ENCODE assay signal across 8 mouse cellular contexts in genomic region chr5:31527707-31528106, GRCm38 (mm10). TPM values are rescaled to one million over a fixed set of nuclear protein-coding genes. Genes with fewer than 3 reads are reported as not detected.
DNase-seq lines count a peak whose midpoint lies in the region; ATAC-seq and TF ChIP-seq lines count a peak whose summit lies in the region.
"Not testable (repeated sequence)": the region's sequence is repeated elsewhere in the genome, so short reads cannot be mapped to it uniquely, and the experiment has no call there.

TSS of gene Supt7l (minus strand) at chr5:31527807.

- not testable (repeated sequence) for H3K27me3 ChIP-seq in MEL (ENCODE audit: control insufficient read depth in 1 of 2, insufficient read depth in 2 of 2, low read length in 2 of 2); embryonic facial prominence, embryonic 12.5 days; hindbrain, embryonic 10.5 days (ENCODE audit: insufficient read depth, poor library complexity, severe bottlenecking); liver, adult 2 months (ENCODE audit: control insufficient read depth, insufficient read depth, low read length); midbrain, embryonic 12.5 days; stomach, postnatal 0 days (ENCODE audit: control insufficient read depth, insufficient read depth, low read length)

- not testable (repeated sequence) for ATAC-seq in embryonic facial prominence, embryonic 12.5 days (ENCODE audit: insufficient number of reproducible peaks, insufficient read depth, low FRiP score, low TSS enrichment); midbrain, embryonic 12.5 days (ENCODE audit: low FRiP score, low read depth); stomach, postnatal 0 days (ENCODE audit: low FRiP score, low TSS enrichment)

- DNase-seq in MEL (ENCODE audit: low read depth, low spot score); gastrocnemius, postnatal 4 days (ENCODE audit: low spot score in 2 of 2); hindbrain, embryonic 10.5 days (ENCODE audit: low spot score); layer of hippocampus, adult 2 months (ENCODE audit: low spot score in 2 of 2); liver, adult 2 months (ENCODE audit: extremely low read depth, low read depth, low spot score); stomach, postnatal 0 days (ENCODE audit: low spot score): not testable (repeated sequence)

- not testable (repeated sequence) for TF ChIP-seq CTCF in MEL (IDR thresholded peaks at IDR 0.05 in 2 of 3, conservative IDR thresholded peaks at IDR 0.05 in 1 of 3; ENCODE audit: control insufficient read depth in 1 of 3, insufficient read depth in 1 of 3, low read depth in 2 of 3, low read length in 3 of 3, poor library complexity in 1 of 3, severe bottlenecking in 1 of 3); layer of hippocampus, adult 2 months (conservative IDR thresholded peaks at IDR 0.05); liver, adult 2 months (IDR thresholded peaks at IDR 0.05; ENCODE audit: low read depth, low read length); stomach, postnatal 0 days (IDR thresholded peaks at IDR 0.05; ENCODE audit: low read depth)

- not testable (repeated sequence) for TF ChIP-seq POLR2A in MEL (IDR thresholded peaks at IDR 0.05; ENCODE audit: control insufficient read depth in 1 of 2, insufficient read depth in 1 of 2, low read depth in 1 of 2, low read length in 2 of 2, poor library complexity in 1 of 2); liver, adult 2 months (IDR thresholded peaks at IDR 0.05; ENCODE audit: extremely low read depth, insufficient read depth, low read length)

- peak within 1 kb of the TSS; percentile 81 to 96 for H3K4me3 ChIP-seq in MEL (ENCODE audit: control insufficient read depth in 1 of 2, insufficient read depth in 1 of 2, low read depth in 2 of 2, low read length in 2 of 2)
- H3K4me3 ChIP-seq in embryonic facial prominence, embryonic 12.5 days, result peak within 1 kb of the TSS; percentile 98
- H3K4me3 ChIP-seq in hindbrain, embryonic 10.5 days, result peak within 1 kb of the TSS; percentile 98
- peak within 1 kb of the TSS; percentile 86 for H3K4me3 ChIP-seq in layer of hippocampus, adult 2 months
- peak within 1 kb of the TSS; percentile 91 for H3K4me3 ChIP-seq in liver, adult 2 months (ENCODE audit: insufficient read depth, low read depth, low read length)
- H3K4me3 ChIP-seq in midbrain, embryonic 12.5 days, result peak within 1 kb of the TSS; percentile 96
- peak within 1 kb of the TSS; percentile 91 for H3K4me3 ChIP-seq in stomach, postnatal 0 days (ENCODE audit: low read depth, low read length)

- TF ChIP-seq EP300 in MEL (IDR thresholded peaks at IDR 0.05; ENCODE audit: low read depth in 1 of 2, low read length in 2 of 2); stomach, postnatal 0 days (optimal IDR thresholded peaks at IDR 0.05): not testable (repeated sequence)

- peaks cover 0 to 11% of the 10 kb centered on the region in 2 experiments; a peak in 3 of 4 replicates for H3K4me1 ChIP-seq in MEL (ENCODE audit: control insufficient read depth in 1 of 2, insufficient read depth in 2 of 2, low read length in 2 of 2)
- H3K4me1 ChIP-seq in embryonic facial prominence, embryonic 12.5 days, result peaks cover 19% of the 10 kb centered on the region
- peaks cover 24% of the 10 kb centered on the region for H3K4me1 ChIP-seq in hindbrain, embryonic 10.5 days (replicated peaks)
- not testable (repeated sequence) for H3K4me1 ChIP-seq in liver, adult 2 months (ENCODE audit: control insufficient read depth, insufficient read depth, low read length); stomach, postnatal 0 days (replicated peaks; ENCODE audit: control insufficient read depth, insufficient read depth)
- H3K4me1 ChIP-seq in midbrain, embryonic 12.5 days, result peaks cover 21% of the 10 kb centered on the region

- H3K36me3 ChIP-seq in MEL (ENCODE audit: control insufficient read depth in 1 of 2, insufficient read depth in 2 of 2, low read length in 2 of 2), result peaks cover 5 to 19% of the 10 kb centered on the region in 2 experiments
- H3K36me3 ChIP-seq in embryonic facial prominence, embryonic 12.5 days, result peaks cover 43% of the 10 kb centered on the region
- peaks cover 45% of the 10 kb centered on the region for H3K36me3 ChIP-seq in hindbrain, embryonic 10.5 days
- H3K36me3 ChIP-seq in liver, adult 2 months (ENCODE audit: control insufficient read depth, insufficient read depth, low read length), result peaks cover 19% of the 10 kb centered on the region
- peaks cover 40% of the 10 kb centered on the region for H3K36me3 ChIP-seq in midbrain, embryonic 12.5 days
- H3K36me3 ChIP-seq in stomach, postnatal 0 days (ENCODE audit: control insufficient read depth, insufficient read depth, low read length), result not testable (repeated sequence)

- TF ChIP-seq RAD21 in MEL (IDR thresholded peaks at IDR 0.05; ENCODE audit: low read depth, low read length), result not testable (repeated sequence)

- 83% methylated on average over 11 of the region's 11 CpGs for WGBS in embryonic facial prominence, embryonic 12.5 days
- WGBS in hindbrain, embryonic 10.5 days, result 80% methylated on average over 11 of the region's 11 CpGs
- 78% methylated on average over 11 of the region's 11 CpGs for WGBS in liver, adult 2 months
- 82% methylated on average over 11 of the region's 11 CpGs for WGBS in midbrain, embryonic 12.5 days
- 77% methylated on average over 11 of the region's 11 CpGs for WGBS in stomach, postnatal 0 days

- peak within 1 kb of the TSS; percentile 84 for H3K9ac ChIP-seq in MEL (ENCODE audit: control insufficient read depth, low read depth, low read length, poor library complexity, severe bottlenecking)
- peak within 1 kb of the TSS; percentile 94 for H3K9ac ChIP-seq in embryonic facial prominence, embryonic 12.5 days
- peak within 1 kb of the TSS; percentile 82 for H3K9ac ChIP-seq in liver, adult 2 months (ENCODE audit: low read depth, low read length)
- peak within 1 kb of the TSS; percentile 86 for H3K9ac ChIP-seq in midbrain, embryonic 12.5 days (replicated peaks)
- peak within 1 kb of the TSS; percentile 91 for H3K9ac ChIP-seq in stomach, postnatal 0 days (ENCODE audit: low read length)

- peak within 1 kb of the TSS; percentile 88 for H3K27ac ChIP-seq in MEL (ENCODE audit: control insufficient read depth, low read depth, low read length)
- peak within 1 kb of the TSS; percentile 80 for H3K27ac ChIP-seq in embryonic facial prominence, embryonic 12.5 days
- peak within 1 kb of the TSS; percentile 97 for H3K27ac ChIP-seq in hindbrain, embryonic 10.5 days
- peak within 1 kb of the TSS; percentile 97 for H3K27ac ChIP-seq in layer of hippocampus, adult 2 months
- peak within 1 kb of the TSS; percentile 85; the same call in 1 of the 2 replicates for H3K27ac ChIP-seq in liver, adult 2 months (replicated peaks; ENCODE audit: insufficient read depth, low read depth, low read length)
- peak within 1 kb of the TSS; percentile 80 for H3K27ac ChIP-seq in midbrain, embryonic 12.5 days (replicated peaks)
- peak within 1 kb of the TSS; percentile 88 for H3K27ac ChIP-seq in stomach, postnatal 0 days (replicated peaks)

- not testable (repeated sequence) for H3K9me3 ChIP-seq in MEL (replicated peaks; ENCODE audit: insufficient read depth, low read length); embryonic facial prominence, embryonic 12.5 days; hindbrain, embryonic 10.5 days; midbrain, embryonic 12.5 days; stomach, postnatal 0 days (ENCODE audit: control insufficient read depth, low read length)

- peaks cover 13% of the 10 kb centered on the region for H3K79me2 ChIP-seq in MEL (ENCODE audit: control insufficient read depth, insufficient read depth, low read length, poor library complexity)
- not testable (repeated sequence) for H3K79me2 ChIP-seq in liver, adult 2 months (ENCODE audit: control insufficient read depth, insufficient read depth, low read length)

- peak within 1 kb of the TSS; percentile 96 for H3K4me2 ChIP-seq in embryonic facial prominence, embryonic 12.5 days (replicated peaks)
- peak within 1 kb of the TSS; percentile 97 for H3K4me2 ChIP-seq in midbrain, embryonic 12.5 days (replicated peaks)
- peak within 1 kb of the TSS; percentile 95 for H3K4me2 ChIP-seq in stomach, postnatal 0 days (replicated peaks; ENCODE audit: low read depth)

RNA-seq across cellular contexts. Expression of gene Supt7l, which starts in this region (rescaled TPM):
- total RNA-seq in MEL (2012; rRNA removed), result 15.9 and 19.3 TPM in 2 replicates
- polyA plus RNA-seq in MEL (2012; ENCODE audit: insufficient read depth in 1 of 2, insufficient read length in 2 of 2, low read depth in 1 of 2, low replicate concordance in 2 of 2, missing spikeins in 1 of 2), result 10 to 100 TPM in 1 of 2 experiments, not detected in 1; 23.6 TPM
- polyA plus RNA-seq in embryonic facial prominence, embryonic 12.5 days (2016; fragmentation: Nextera tagmentation; extraction: Ambion mirVana), result 31.0 and 33.1 TPM in 2 replicates
- total RNA-seq in gastrocnemius, postnatal 4 days (2021), result 10 to 100 TPM; 14.0 to 15.1 TPM
- polyA plus RNA-seq in hindbrain, embryonic 10.5 days (2016; fragmentation: Nextera tagmentation; extraction: Ambion mirVana), result 26.2 and 26.9 TPM in 2 replicates
- total RNA-seq in layer of hippocampus, adult 2 months (2021), result 10 to 100 TPM; 19.6 TPM
- 6.8 and 7.9 TPM in 2 replicates for total RNA-seq in liver, adult 2 months (2014; rRNA removed)
- polyA plus RNA-seq in liver, adult 2 months (2012; rRNA removed), result 6.6 and 6.8 TPM in 2 replicates
- 29.9 and 30.4 TPM in 2 replicates for polyA plus RNA-seq in midbrain, embryonic 12.5 days (2016; fragmentation: Nextera tagmentation; extraction: Ambion mirVana)
- polyA plus RNA-seq in stomach, postnatal 0 days (2015; fragmentation: Nextera tagmentation; extraction: Ambion mirVana), result 8.4 and 9.1 TPM in 2 replicates
